Mouse (Mus musculus) myocyte (in vitro differentiated cells): ENCODE results near the gene Tnpo2.

Experiments
- E2F4 ChIP-seq: IDR thresholded peaks from one replicate; pipeline ENCODE4 v1.6.1; 2011; ENCODE audit warnings: mild to moderate bottlenecking, control low read depth, moderate library complexity; ENCODE audit not compliant: insufficient read depth
- TCF12 ChIP-seq: IDR thresholded peaks from one replicate; pipeline ENCODE4 v1.6.1; 2011; ENCODE audit warnings: mild to moderate bottlenecking, control low read depth; ENCODE audit not compliant: poor library complexity, insufficient read depth, severe bottlenecking
- USF1 ChIP-seq: IDR thresholded peaks from one replicate; pipeline ENCODE4 v1.6.1; 2011; ENCODE audit warnings: low read depth, mild to moderate bottlenecking, control low read depth, moderate library complexity

DNA sequence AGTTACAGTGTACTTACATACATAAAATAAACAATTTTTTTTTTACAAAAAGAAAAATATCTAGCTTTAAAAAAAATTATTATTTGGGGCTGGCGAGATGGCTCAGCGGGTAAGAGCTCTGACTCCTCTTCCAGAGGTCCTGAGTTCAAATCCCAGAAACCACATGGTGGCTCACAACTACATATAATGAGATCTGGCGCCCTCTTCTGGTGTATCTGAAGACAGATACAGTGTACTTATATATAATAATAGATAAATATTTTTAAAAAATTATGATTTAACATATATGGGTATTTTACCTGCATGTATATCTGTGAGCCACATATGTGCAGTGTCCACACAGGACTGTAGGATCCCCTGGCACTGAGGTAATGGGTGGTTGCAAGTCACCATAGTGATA, 49.5 kb downstream of the Tnpo2 start:
- TF ChIP-seq TCF12 (no peak), E2F4 (no peak), USF1 (no peak)
